Mouse (Mus musculus) hindlimb bud, embryonic 11.5 days (tissue): ENCODE measurements around the gene Hrct1.

Source experiments
- DNase-seq: peaks from one replicate; pipeline ENCODE4 v3.0.0-alpha.2; 2012; ENCODE audit warnings: low read depth, low spot score; ENCODE audit errors: extremely low spot score

The Hrct1 gene

DNA sequence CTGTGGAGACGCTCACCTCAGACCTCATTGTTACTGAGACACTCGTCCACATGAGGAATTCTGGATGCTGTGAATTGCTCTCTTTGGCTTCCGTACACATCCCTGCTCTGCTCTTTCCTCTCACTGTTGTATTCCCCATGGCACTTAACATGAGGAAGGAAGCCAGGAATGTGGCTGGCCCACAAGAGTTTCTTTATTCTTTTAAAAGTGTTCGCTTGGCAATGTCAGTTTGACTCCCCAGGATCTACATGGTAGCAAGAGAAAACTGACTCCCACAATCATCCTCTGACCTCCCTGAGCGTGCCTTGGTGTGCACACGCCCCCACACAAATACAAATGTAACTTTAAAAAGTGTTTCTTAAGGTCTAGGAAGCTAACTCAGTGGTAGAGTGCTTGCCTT lies 44.6 kb downstream of the Hrct1 start:
- DNase-seq: no peak

DNA sequence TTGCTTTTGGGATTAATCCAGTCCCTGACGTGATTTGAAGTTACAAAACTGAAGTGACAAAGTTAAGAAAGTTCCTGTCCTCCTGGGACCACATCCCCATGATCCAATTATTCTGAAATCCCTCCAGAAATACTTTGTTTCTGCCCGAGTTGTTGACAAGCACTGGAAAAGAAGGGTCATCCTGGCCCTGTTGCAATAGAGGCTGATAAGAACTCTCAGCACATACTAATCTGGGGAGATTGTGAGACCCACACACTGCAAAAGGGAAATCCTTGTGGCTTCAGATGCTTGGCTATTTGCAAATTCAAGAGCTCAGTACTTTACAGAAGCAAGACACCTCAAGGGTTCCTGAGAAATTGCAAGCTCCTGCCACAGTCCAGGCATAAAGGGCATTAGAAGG lies 45.3 kb downstream of the Hrct1 start:
- DNase-seq: no peak
